Mouse (Mus musculus) cerebellum, adult (tissue): ENCODE measurements around the gene Arhgap11a.

Experiments used
- ATAC-seq: cut with Nextera tagmentation; 2 replicates; pipeline ENCODE4 v1.9.2; 2017; ENCODE audit warnings: mild to moderate bottlenecking, moderate library complexity, mixed read lengths; ENCODE audit not compliant: insufficient number of reproducible peaks, low FRiP score, low TSS enrichment

Gene Arhgap11a

GRCm38 (mm10) chr2:113848245-113849121 lies at the start of gene Arhgap11a:
Gene Arhgap11a, minus strand, starts transcription at chr2:113848661.
- peak; percentile 95 for ATAC-seq

GRCm38 (mm10) chr2:113893385-113894122 lies 45.1 kb upstream of the Arhgap11a start:
- ATAC-seq: no peak

GRCm38 (mm10) chr2:113887166-113887565 lies 38.7 kb upstream of the Arhgap11a start:
- no peak for ATAC-seq

GRCm38 (mm10) chr2:113886061-113886460 lies 37.6 kb upstream of the Arhgap11a start:
- ATAC-seq: no peak

GRCm38 (mm10) chr2:113870115-113870514 lies 21.7 kb upstream of the Arhgap11a start:
- no peak for ATAC-seq

- no peak for ATAC-seq
Measured at GRCm38 (mm10) chr2:113868404-113868803, 19.9 kb upstream of the Arhgap11a start.

GRCm38 (mm10) chr2:113866155-113866554 lies 17.7 kb upstream of the Arhgap11a start:
- no peak for ATAC-seq

- ATAC-seq: peak; percentile 36
Measured at GRCm38 (mm10) chr2:113849141-113849540, 680 bp upstream of the Arhgap11a start.

GRCm38 (mm10) chr2:113847678-113848244 lies 700 bp downstream of the Arhgap11a start:
- no peak for ATAC-seq

- no peak for ATAC-seq
Measured at GRCm38 (mm10) chr2:113845081-113845480, 3.4 kb downstream of the Arhgap11a start.

GRCm38 (mm10) chr2:113841656-113842437 lies 6.6 kb downstream of the Arhgap11a start:
- ATAC-seq: no peak

- no peak for ATAC-seq
Measured at GRCm38 (mm10) chr2:113839488-113839887, 9.0 kb downstream of the Arhgap11a start.

- ATAC-seq: no peak
Measured at GRCm38 (mm10) chr2:113835219-113835618, 13.2 kb downstream of the Arhgap11a start.

- peak; percentile 95 for ATAC-seq
Measured at GRCm38 (mm10) chr2:113828943-113829882, 19.2 kb downstream of the Arhgap11a start, which contains the start of gene Scg5. Gene Scg5, minus strand, starts transcription at chr2:113829121.

GRCm38 (mm10) chr2:113828086-113828942 lies 20.1 kb downstream of the Arhgap11a start:
- ATAC-seq: no peak

- ATAC-seq: no peak
Measured at GRCm38 (mm10) chr2:113823909-113824308, 24.6 kb downstream of the Arhgap11a start.

- no peak for ATAC-seq
Measured at GRCm38 (mm10) chr2:113822367-113822766, 26.1 kb downstream of the Arhgap11a start.

- no peak for ATAC-seq
Measured at GRCm38 (mm10) chr2:113821176-113821734, 27.2 kb downstream of the Arhgap11a start.
